Mouse (Mus musculus) hindbrain, embryonic 11.5 days (tissue): ENCODE results near the gene Vac14. TPM values are rescaled to one million over a fixed set of nuclear protein-coding genes. Genes with fewer than 3 reads are reported as not detected.
"Not testable (repeated sequence)": the region's sequence is repeated elsewhere in the genome, so short reads cannot be mapped to it uniquely, and the experiment has no call there.

ENCODE experiments used
- ATAC-seq: fragments of 200-750 bp; cut with Nextera tagmentation; 2 replicates; pipeline ENCODE4 v1.8.0; 2017; ENCODE audit warnings: mild to moderate bottlenecking, moderate TSS enrichment, moderate library complexity; ENCODE audit not compliant: low FRiP score
- DNase-seq: peaks from one replicate; pipeline ENCODE4 v3.0.0-alpha.2; 2015; ENCODE audit warnings: low spot score
- H3K27ac ChIP-seq: fragments of 300-500 bp; sonication (generic); 2 replicates; pipeline ENCODE4 v1.5.1; 2014; ENCODE audit warnings: mild to moderate bottlenecking, low read depth, low read length
- H3K27me3 ChIP-seq: fragments of 300-500 bp; sonication (generic); 2 replicates; pipeline ENCODE4 v1.6.1; 2014; ENCODE audit warnings: mild to moderate bottlenecking, low read length, moderate library complexity, mixed read lengths; ENCODE audit not compliant: control insufficient read depth, insufficient read depth
- H3K36me3 ChIP-seq: fragments of 300-500 bp; sonication (generic); 2 replicates; pipeline ENCODE4 v1.6.1; 2014; ENCODE audit warnings: mild to moderate bottlenecking, low read length, moderate library complexity, mixed read lengths; ENCODE audit not compliant: control insufficient read depth, insufficient read depth
- H3K4me1 ChIP-seq: fragments of 300-500 bp; sonication (generic); replicated peaks from 2 replicates; pipeline ENCODE4 v1.6.1; 2014; ENCODE audit warnings: low read length, mixed read lengths; ENCODE audit not compliant: control insufficient read depth, insufficient read depth
- H3K4me2 ChIP-seq: fragments of 300-500 bp; sonication (generic); replicated peaks from 2 replicates; pipeline ENCODE4 v1.6.1; 2014; ENCODE audit warnings: mild to moderate bottlenecking, low read depth, low read length
- H3K4me3 ChIP-seq: fragments of 300-500 bp; sonication (generic); 2 replicates; pipeline ENCODE4 v1.5.1; 2014; ENCODE audit warnings: low read depth, low read length
- H3K9ac ChIP-seq: fragments of 300-500 bp; sonication (generic); 2 replicates; pipeline ENCODE4 v1.6.1; 2014; ENCODE audit warnings: low read depth, low read length
- H3K9me3 ChIP-seq: fragments of 300-500 bp; sonication (generic); 2 replicates; pipeline ENCODE4 v1.6.1; 2016; ENCODE audit warnings: low read length; ENCODE audit not compliant: control insufficient read depth
- WGBS: fragments of 180-500 bp; shearing (Covaris S2); extraction: QIAGEN DNeasy Blood & Tissue Kit; methylation state at CpG from one replicate; pipeline ENCODE4 v1.1.7; 2014; 5-methylcytosine and 5-hydroxymethylcytosine counted together
- polyA plus RNA-seq: library from polyadenylated mRNA; unstranded; fragments of >200 nt; fragmentation: Nextera tagmentation; extraction: Ambion mirVana; gene quantifications from 2 replicates; pipeline ENCODE4 v1.2.1, GENCODE M21; 2014

Gene Vac14
- polyA plus RNA-seq, 1 experiment from 2014 or later: 35.3 TPM

- not testable (repeated sequence) for ATAC-seq, H3K9me3 ChIP-seq, DNase-seq, H3K27me3 ChIP-seq, H3K27ac ChIP-seq, H3K9ac ChIP-seq, H3K36me3 ChIP-seq, H3K4me1 ChIP-seq, H3K4me2 ChIP-seq, H3K4me3 ChIP-seq
- 89% methylated on average over 8 of the region's 8 CpGs for WGBS
Observed at GRCm38 (mm10) chr8:110667590-110668177, 49.3 kb downstream of the Vac14 start.

DNA sequence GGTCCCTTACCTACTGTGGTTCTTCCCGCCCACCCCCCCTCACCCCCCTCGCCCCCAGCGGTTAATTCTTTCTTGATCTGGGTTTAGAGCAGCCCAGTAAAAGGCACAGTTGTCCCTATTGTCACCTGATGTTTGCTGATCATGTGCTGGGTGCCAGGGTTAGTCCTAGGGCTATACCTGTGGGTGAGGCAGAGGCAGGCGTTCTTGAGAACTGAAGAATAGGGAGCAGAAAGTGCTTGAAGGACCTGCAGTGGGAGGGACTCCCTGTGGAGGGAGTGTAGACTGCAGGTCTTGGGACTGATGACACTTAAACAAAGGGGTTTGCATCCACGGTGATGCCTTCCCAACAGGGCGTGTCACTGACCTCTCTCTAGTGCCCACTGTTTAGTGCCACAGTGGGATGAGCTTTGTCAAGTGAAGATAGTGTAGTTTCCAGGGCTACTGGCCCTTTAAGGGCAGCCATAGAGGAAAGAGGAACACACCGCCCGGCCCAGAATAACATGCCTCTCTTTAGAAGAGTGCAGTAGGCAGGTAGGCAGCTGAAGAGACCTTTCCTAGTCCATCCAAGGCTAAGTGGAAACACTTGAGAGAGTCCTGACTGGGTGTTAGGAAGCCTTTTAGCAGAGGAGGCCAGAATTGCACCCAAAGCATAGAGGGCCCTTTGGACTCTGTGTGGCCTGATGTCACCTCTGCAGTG lies 51.7 kb downstream of the Vac14 start:
- peaks cover 2% of the 10 kb centered on the region; the same call in 1 of the 2 replicates for H3K36me3 ChIP-seq
- H3K4me3 ChIP-seq: no peak overlapping the region
- H3K9ac ChIP-seq: no peak overlapping the region
- 69% methylated on average over 8 of the region's 8 CpGs for WGBS
- no peak overlapping the region for H3K4me2 ChIP-seq
- no peak for ATAC-seq
- no peaks in the 10 kb centered on the region for H3K9me3 ChIP-seq
- H3K27ac ChIP-seq: no peak overlapping the region
- DNase-seq: no peak
- H3K27me3 ChIP-seq: no peaks in the 10 kb centered on the region
- H3K4me1 ChIP-seq: no peaks in the 10 kb centered on the region

DNA sequence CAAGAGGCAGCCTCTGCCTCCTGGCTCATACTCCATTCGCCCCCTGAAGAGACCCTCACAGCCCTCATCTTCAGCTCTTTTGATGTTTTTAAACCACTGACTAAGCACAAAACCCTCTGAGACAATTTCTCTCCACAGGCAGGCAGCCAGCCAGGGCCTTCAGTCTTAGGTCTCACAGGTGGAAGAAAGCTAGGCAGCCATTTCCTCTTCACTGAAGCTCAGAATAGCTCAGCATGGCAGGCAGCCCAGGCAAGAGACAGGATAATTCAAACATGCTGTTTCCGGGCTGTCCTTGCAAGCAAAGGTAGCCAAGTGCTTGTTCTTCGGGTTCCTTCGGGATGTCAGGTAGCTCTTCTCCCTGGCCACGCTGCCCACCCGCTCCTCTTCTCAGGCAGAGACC lies 52.9 kb downstream of the Vac14 start:
- DNase-seq: no peak
- Histone ChIP-seq H3K27ac (no peak overlapping the region), H3K9ac (no peak overlapping the region), H3K4me1 (no peaks in the 10 kb centered on the region), H3K27me3 (no peaks in the 10 kb centered on the region), H3K36me3 (peaks cover 2% of the 10 kb centered on the region; the same call in 1 of the 2 replicates), H3K9me3 (no peaks in the 10 kb centered on the region), H3K4me2 (no peak overlapping the region), H3K4me3 (no peak overlapping the region)
- no peak for ATAC-seq
- WGBS: 85% methylated on average over 6 of the region's 6 CpGs

DNA sequence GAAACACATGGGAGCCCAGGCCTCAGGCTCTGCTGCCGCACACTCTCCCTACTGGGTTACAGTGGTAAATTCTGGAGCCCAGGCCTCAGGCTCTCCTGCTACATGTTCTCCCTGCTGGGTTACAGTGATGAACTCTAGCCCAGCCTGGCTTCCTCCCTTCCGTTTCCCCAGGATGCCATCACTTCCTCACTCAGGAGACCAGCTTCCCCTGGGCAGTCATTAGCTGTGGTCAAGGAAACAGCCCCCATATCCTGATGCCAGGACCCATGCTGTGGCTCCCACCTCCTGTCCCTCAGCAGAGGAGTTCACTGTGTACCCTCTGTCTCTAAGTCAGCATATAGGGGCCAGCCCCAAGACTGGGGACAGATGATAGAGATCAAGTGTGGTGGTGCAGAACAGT lies 53.7 kb downstream of the Vac14 start:
- Histone ChIP-seq H3K9ac (no peak overlapping the region), H3K27ac (no peak overlapping the region), H3K36me3 (peaks cover 4% of the 10 kb centered on the region; the same call in 1 of the 2 replicates), H3K27me3 (no peaks in the 10 kb centered on the region), H3K4me3 (no peak overlapping the region), H3K4me2 (no peak overlapping the region), H3K4me1 (no peaks in the 10 kb centered on the region), H3K9me3 (no peaks in the 10 kb centered on the region)
- DNase-seq: no peak
- 78% methylated on average over 2 of the region's 2 CpGs for WGBS
- no peak for ATAC-seq

DNA sequence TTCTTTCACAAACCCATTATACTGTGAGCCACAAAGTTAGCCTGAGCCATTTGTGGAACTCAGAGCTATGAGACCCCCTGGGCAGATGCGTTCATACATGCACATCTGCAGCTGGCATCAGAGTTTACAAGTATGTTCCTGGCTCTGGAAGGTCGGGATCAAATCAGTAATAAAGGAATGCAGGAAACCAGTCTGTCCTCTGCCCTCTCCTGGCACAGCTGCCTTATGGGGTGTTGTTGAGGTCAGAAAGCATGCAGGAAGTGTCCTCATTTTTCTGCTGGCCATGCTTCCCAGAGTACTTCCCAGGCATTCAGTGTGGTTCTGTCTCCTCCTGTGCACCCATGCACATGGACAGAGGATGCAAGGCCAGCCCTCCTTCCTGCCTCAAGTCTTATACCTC lies 54.8 kb downstream of the Vac14 start:
- 85% methylated on average over 2 of the region's 2 CpGs for WGBS
- DNase-seq: no peak
- Histone ChIP-seq H3K4me1 (no peaks in the 10 kb centered on the region), H3K4me3 (no peak overlapping the region), H3K36me3 (peaks cover 4% of the 10 kb centered on the region; the same call in 1 of the 2 replicates), H3K9me3 (no peaks in the 10 kb centered on the region), H3K4me2 (no peak overlapping the region), H3K9ac (no peak overlapping the region), H3K27ac (no peak overlapping the region), H3K27me3 (no peaks in the 10 kb centered on the region)
- no peak for ATAC-seq

DNA sequence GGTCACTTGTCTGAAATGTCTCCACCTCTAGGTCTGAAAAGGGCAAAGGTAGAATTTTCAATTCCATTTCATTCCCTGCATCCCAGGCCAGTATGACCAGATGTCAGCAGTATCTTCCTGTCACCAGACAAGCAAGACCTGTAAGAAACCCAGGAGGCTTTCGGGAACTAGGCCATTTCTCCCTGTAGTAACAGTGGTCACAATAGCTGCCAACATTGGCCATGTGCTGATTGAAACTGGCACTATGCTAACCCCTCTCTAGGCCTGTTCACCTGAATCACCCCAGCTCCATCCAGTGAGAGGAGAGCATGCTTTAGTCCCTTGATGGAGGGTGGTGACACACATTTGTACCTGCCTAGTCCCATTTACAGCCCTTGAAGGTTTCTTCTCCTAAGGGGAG lies 56.2 kb downstream of the Vac14 start:
- WGBS: 92% methylated on average over 1 of the region's 1 CpGs
- H3K4me2 ChIP-seq: no peak overlapping the region
- H3K36me3 ChIP-seq: peaks cover 4% of the 10 kb centered on the region; the same call in 1 of the 2 replicates
- no peak for ATAC-seq
- H3K9me3 ChIP-seq: no peaks in the 10 kb centered on the region
- no peaks in the 10 kb centered on the region for H3K27me3 ChIP-seq
- no peak overlapping the region for H3K9ac ChIP-seq
- H3K4me1 ChIP-seq: no peaks in the 10 kb centered on the region
- H3K27ac ChIP-seq: no peak overlapping the region
- DNase-seq: no peak
- no peak overlapping the region for H3K4me3 ChIP-seq

GRCm38 (mm10) chr8:110676702-110677101 lies 58.3 kb downstream of the Vac14 start:
- Histone ChIP-seq H3K36me3 (peaks cover 4% of the 10 kb centered on the region; the same call in 1 of the 2 replicates), H3K27me3 (no peaks in the 10 kb centered on the region), H3K9ac (no peak overlapping the region), H3K4me1 (no peaks in the 10 kb centered on the region), H3K4me2 (no peak overlapping the region), H3K4me3 (no peak overlapping the region), H3K9me3 (no peaks in the 10 kb centered on the region), H3K27ac (no peak overlapping the region)
- no peak for ATAC-seq
- DNase-seq: peak; percentile 12
- 72% methylated on average over 5 of the region's 5 CpGs for WGBS

DNA sequence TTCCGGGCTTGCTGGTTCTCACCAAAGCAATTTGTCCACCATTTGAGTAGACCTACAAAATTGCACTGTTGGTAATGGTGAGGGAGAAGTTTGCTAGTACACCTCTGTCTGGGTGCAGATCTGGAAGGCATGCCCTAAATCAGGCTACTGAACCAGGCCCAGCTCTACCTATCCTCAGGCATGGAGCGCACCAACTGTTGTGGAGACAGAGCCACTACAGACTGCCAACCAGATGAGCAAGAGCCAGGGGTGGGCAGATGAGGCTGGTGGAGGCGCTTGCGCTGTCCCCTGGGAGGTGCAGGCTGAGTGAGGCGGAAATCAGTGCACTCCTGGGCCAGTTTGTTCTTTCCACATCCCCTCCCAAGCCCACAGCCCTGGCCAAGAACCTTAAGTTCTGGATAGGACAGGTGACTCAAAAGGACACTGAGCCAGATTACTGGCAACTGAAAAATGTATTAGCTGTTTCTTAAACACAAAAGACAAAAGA lies 58.8 kb downstream of the Vac14 start:
- 79% methylated on average over 5 of the region's 5 CpGs for WGBS
- no peak for ATAC-seq
- no peak for DNase-seq
- H3K27me3 ChIP-seq: no peaks in the 10 kb centered on the region
- H3K27ac ChIP-seq: no peak overlapping the region
- peaks cover 2% of the 10 kb centered on the region; the same call in 1 of the 2 replicates for H3K36me3 ChIP-seq
- no peak overlapping the region for H3K4me2 ChIP-seq
- no peak overlapping the region for H3K4me3 ChIP-seq
- H3K9ac ChIP-seq: no peak overlapping the region
- no peaks in the 10 kb centered on the region for H3K9me3 ChIP-seq
- H3K4me1 ChIP-seq: no peaks in the 10 kb centered on the region

GRCm38 (mm10) chr8:110678989-110679388 lies 60.6 kb downstream of the Vac14 start:
- WGBS: 78% methylated on average over 3 of the region's 3 CpGs
- Histone ChIP-seq H3K36me3 (peaks cover 2% of the 10 kb centered on the region; the same call in 1 of the 2 replicates), H3K9ac (no peak overlapping the region), H3K4me1 (no peaks in the 10 kb centered on the region), H3K4me3 (no peak overlapping the region), H3K4me2 (no peak overlapping the region), H3K9me3 (no peaks in the 10 kb centered on the region), H3K27ac (no peak overlapping the region), H3K27me3 (no peaks in the 10 kb centered on the region)
- DNase-seq (no peak), ATAC-seq (no peak)
